Mouse (Mus musculus) CD4-positive naive resting alpha-beta T cell, adult 57 days (primary cell): ENCODE measurements around the gene Naaladl1. TPM values are rescaled to one million over a fixed set of nuclear protein-coding genes. Genes with fewer than 3 reads are reported as not detected.

Source experiments
- total RNA-seq: library from RNA; stranded (reverse); gene quantifications from one replicate; pipeline ENCODE4 v1.2.4, GENCODE M21; 2023

The Naaladl1 gene
- not detected for total RNA-seq

DNA sequence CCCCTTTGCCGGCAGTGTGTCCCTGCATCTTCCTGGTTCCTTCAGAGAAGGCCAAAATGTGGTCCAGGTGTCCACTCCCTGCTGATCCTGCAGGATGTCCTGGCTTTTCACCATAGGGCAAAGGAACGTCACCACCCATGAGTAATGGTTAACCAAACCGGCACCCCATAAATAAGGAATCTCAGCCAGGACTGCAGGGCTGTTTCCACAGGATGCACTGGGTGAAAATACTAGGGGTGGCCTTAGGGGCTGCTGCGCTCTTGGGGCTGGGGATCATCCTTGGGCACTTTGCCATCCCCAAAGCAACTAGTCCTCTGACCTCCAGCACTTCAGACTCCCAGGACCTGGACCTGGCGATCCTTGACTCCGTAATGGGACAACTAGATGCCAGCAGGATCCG is at the start of gene Naaladl1:
Naaladl1 (plus strand) TSS at position 197 of the 400 bp plus-strand sequence.

DNA sequence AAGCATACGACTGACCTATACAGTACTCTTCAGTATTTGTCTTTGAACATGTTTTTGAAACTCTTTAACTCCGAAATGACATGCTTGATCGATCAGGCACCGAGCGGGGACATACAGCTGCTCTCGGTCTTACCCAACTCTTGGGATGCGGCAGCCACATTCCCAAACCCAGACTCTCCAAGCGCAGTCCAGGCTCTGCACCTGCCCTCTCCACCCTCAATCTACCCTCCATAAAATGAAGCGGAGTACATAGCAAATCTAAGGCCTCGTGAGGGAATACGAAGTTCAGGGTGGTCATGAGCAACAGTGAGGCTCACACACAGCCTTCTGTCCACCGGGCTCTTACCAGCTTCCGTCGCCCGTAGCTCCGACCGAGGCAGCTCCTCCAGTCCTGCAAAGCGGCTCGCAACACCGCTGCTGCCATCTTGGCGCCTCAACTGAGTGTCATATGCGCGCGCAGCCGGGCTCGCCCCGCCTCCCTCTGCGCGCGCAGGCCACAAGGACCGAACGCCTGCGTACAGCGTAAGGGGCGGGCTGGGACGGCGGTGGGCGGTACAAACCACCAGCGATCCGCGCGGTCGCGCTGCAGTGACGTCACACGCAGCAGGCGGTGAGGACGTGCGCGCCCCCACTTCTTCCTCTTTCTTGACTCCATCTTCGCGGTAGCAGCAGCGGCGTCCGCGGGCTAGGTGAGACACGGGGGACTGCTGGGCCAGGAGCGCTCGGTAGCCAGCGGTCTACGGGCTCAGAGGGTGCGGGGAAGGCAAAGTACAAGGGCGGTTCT is 48.1 kb upstream of the Naaladl1 start, which contains the start of the genes Mrpl49 and Fau:
Mrpl49 (minus strand) TSS at position 473 of the 784 bp plus-strand sequence.
Fau (plus strand) TSS at position 532 of the 784 bp plus-strand sequence.

DNA sequence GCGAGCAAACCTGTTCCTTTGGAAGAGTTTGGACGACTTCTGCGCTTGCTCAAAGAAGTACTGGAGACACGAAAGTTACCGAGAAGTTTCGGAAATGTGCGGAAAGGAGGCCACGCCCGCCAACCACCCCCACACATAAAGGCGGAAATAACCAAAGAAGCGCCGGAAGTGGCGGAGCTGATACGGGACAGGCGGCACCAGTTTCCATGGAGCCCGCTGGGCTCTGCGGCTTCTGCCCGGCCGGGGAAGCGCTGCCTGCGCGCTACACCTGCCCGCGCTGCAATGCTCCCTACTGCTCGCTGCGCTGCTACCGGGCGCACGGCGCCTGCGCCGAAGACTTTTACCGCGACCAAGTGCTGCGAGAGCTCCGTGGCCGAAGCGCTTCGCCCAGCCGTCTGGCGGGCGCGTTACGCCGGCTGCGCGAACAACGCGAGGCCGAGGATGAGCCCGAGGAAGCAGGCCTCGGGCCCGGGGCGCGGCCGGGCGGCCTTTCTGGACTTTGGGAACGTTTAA is 44.5 kb upstream of the Naaladl1 start, which contains the start of gene Znhit2:
Znhit2 (plus strand) TSS at position 172 of the 513 bp plus-strand sequence.

DNA sequence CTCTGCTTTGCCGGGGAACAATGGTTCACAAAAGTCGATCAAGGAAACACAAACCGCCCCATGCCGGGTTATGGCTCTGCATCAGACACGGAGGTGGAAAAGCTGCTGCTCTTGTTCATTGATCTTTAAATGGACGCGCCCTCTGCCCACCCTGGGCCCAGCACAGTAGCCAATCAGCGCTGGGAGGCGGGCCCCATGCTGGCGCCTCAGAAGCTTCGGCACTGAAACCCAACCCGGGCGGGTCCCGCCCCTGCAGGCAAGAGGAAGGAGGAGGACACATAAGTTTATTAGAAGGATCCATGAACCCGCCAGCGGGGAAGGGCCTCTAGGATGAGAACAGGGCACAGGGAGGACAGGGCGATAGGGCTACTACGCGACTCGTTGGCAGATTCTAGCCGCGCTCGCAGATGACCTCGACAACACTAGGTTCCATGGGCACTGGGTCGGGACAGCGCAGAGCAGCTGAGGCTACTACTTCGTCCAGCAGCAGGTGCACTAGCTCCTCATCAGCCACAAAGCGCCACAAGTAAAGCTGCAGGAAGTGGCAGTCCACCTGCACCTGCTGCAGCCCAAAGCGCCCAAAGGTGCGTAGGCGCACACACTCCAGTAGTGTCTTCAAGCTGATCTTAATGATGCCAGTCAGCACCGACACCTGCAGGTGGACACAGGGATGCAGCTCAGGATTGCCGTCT is 37.7 kb upstream of the Naaladl1 start, which contains the start of gene Tm7sf2:
Tm7sf2 (minus strand) TSS at position 650 of the 692 bp plus-strand sequence.

DNA sequence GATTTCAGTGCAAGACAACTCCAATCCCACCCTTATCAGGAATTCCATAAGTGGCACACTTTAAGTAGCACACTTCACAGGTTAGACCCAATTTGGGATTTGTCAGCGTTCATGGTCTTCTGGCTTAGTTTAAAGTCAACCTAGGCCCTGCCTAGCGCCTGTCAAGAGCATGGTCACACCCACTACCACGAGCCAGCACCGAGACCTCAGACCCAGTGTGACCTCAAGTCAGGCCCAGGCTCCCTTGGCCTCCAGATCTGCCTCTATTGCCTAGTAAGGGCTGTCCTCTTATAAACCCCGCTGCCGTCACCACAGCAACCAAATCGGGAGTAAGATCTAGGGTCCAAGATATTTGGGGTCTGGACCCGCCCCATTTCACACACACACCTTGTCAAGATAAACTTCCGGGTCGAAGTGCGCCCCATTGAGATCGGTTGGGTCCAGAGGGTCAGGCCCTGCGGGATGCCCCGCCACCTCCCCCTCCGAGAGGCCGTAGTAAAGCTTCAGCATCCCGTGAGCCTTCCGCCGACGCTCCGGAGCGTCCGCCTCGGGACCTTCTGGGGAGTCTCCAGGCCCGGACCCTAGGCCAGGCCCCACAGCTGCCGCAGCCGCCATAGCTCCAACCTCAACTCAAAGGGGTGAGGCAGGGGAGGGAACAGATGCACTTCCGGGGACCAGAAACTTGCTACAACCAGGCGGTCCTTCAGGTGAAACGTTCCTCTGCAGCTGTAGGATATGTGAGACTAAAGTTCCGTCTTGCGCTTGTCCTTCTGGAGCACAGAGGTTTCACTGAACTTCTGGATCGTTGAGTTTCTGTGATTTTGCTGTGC is 28.8 kb upstream of the Naaladl1 start, which contains the start of gene Vps51:
Vps51 (minus strand) TSS at position 668 of the 830 bp plus-strand sequence.

DNA sequence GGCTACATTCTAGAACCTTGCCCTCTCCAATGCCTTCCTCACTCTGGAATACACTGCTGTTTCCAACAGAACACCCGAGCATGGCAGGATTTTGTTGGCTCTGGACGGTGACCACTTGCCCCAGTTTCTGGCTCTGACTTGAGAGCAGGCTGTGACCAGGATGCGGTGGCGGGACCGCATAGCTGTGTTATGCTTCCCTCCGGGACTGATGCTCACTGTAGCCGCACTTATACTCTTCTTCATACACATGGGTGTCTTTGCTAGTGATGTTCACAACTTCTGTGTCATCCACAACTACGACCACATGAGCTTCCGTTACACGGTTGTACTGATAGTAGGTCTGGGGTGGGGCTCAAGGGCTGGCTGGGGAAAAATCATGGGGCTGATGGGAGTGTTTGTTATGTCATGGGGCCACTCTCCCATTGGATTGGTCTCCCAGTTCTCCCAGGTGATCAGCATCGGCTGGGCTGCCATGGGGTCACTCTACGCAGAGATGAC is 25.6 kb upstream of the Naaladl1 start, which contains the start of gene Tmem262:
Tmem262 (plus strand) TSS at position 51 of the 498 bp plus-strand sequence.

DNA sequence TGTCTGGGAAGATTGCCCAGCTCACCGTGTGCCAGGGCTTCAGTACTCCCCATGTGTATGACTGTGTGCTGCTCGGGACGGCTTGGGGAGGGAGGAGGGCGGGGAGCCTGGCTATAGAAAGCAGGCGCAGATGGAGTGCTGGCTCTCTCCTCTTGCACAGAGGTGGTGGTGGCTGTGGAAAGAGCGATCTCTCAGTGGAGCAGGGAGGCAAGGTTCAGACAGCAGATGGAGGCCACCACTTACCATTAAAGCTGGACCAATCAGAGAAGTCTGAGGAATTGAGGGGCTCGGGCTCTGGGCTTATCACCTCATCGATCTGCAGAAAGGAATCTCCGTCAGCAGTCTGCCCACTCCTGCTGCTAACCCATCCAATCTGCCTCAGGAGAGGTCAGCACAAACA is 23.4 kb upstream of the Naaladl1 start, which contains the start of gene Gm28374:
Gm28374 (minus strand) TSS at position 101 of the 400 bp plus-strand sequence.

DNA sequence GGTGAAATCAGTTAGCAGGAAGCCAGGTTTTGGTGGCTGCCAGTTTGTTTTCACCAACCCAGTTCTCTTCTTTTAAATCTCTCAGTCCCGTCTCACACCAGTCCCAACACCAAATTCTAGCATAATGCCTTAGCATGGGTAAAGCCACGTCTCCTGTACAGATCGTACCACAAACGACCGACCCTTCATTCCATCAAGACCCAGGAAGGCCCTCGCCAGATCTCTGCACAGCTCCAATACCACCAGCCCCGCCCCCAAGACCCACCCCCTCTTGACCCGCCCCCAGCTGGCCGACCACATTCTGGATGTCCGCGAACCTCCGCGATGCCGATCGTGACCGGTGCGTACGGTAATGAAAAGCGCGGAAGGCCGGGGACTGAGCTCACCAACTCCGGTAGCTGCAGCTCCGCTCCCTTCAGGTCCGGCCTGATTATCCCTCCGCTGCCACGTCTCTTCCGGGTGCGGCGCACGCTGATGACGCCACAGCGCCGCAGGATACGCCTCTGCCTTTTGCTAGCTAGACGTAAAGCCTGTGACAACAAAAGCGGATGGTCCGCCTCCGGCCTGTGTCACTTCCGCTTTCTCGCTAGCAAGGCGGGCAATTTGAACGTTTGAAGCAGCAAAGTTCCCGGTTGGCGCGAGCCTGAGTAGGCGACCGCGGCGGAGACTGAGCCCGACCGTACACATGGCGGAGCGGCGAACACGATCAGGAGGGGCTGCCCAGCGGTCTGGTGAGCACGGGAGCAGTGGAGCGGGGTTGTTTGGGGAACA is 20.9 kb upstream of the Naaladl1 start, which contains the start of the genes Zfpl1 and Cdca5:
Zfpl1 (minus strand) TSS at position 479 of the 771 bp plus-strand sequence.
Cdca5 (plus strand) TSS at position 506 of the 771 bp plus-strand sequence.

DNA sequence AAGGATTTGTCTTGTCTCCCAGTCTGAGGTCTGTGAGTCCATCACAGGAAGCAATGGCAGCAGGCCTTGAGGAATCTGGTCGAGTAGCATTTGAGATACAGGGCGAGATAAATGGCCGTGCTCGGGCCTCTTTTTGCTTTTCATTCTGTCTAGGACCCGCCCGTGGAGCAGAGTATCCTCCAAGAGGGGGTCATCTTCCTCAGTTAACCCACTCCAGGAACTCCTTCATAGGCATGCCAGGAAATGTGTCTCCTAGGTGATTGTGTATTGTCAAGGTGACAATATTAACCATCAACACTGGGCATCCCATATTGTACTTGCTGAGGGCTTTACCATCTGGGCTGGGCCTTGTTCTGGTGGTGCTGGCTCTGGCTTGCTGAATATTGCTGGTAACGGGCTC is 11.5 kb upstream of the Naaladl1 start, which contains the start of gene AC131692.1:
AC131692.1 (plus strand) TSS at position 301 of the 400 bp plus-strand sequence.

DNA sequence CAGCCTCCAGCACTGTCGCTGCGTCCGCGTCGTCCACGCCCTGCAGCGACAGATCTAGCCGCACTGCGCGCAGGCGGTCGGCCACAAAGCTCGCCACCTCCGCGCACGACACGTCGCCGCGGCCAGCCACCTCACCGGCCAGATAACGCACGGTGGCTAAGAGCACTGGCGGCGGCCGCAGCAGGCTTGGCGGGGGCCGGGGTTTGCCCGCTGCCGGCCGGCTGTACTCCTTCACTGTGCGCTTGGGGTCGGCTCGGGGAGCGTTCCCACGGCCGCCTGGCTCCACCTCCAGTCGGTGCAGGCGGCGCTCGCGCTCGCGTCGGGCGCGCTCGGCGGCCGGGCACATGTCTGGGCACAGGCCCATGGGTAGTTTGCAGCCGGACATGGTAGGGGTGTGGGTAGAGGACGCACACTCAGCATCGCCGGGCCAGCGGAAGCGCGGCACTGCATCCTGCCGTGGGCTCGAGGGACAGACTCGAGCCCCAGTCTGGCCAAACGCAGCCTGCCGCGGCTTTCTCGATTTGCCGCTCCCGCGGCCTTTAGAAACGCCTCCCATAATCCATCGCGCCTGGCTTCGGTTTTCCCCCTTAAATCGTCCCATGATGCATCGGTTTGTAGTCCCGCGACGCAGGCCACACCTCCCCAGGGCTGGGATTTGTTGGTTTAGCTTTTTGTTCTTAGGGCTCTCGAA is 12.5 kb downstream of the Naaladl1 start, which contains the start of gene Sac3d1:
Sac3d1 (minus strand) TSS at position 665 of the 691 bp plus-strand sequence.

DNA sequence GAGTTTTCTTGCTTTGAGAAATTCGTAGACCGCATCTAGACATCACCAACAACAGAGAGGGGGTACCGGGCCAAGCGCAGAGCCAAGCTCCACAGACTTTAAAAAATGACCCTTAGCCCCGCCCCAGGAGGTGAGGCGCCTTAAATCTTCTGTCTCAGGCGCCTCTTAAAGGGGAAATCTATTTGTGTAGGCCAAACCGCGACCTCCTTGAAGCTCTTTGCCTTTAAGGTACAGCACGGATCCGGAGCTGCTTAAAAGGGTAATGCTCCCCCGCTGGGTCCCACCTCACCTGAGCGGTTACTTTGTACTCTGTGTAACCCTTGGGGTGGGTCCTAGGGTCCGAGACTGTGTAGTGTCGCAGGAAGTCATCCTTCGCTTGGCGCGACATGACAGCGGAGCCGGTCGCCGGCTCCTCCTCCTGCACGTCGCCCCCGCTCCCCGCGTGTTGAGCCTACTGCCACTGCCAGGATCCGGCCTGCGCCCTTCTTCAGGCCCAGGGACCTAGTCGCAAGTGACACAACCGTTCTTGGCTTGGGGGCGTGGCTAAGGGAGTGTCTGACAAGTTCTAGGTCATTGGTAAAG is 22.3 kb downstream of the Naaladl1 start, which contains the start of gene Snx15:
Snx15 (minus strand) TSS at position 545 of the 582 bp plus-strand sequence.

DNA sequence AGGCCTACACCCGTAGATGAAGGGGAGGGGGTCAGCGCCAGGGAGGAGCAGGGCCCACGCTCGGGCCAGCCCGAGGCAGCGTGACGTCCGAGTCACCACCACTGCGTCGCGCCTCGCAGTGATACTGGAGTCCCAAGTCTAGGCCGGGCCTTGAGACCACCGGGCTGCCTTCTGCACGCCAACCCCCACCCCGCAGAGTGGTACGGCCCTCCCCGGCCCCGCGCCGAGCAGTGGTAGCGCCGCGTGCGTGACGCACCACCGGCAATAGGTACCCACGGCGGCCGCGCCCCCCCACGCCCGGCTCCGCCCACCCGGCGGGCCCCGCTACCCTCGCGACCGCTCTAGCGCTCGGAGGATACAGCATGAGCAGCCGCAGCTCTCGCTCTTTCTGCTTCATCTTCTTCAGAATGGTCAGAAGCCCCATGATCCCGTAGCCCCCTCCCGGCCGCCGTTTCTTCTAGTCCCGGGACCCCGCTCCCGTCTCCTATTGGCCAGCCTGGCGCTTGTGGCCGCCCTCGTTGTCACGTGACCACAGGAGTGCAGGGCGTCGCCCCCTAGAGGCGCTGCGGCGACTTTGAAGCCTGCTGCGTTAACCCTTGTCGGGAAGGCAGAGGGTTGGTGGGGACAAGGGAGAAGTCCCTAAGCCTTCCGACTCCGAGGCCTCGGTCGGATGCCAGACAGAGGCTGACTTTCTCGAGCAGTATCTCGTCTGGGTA is 35.3 kb downstream of the Naaladl1 start, which contains the start of gene Batf2:
Batf2 (plus strand) TSS at position 306 of the 716 bp plus-strand sequence.

DNA sequence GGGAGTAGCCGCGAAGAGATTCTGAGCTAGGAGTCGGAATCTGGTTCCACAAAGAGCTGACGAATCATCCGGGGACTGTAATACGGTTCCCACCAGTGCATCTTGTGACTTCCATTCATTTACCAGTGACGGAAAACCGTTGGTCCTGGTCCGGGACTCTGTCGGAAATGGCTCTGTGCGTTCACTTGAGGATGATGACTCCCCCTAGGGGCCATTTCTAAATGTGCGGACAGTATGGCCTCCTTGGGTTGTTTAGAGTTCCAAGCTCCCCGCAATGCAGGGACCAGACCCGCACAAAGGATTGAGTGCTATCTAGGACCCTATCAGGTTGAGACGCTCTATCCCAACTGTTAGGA is 35.8 kb downstream of the Naaladl1 start, which contains the start of gene Arl2:
Arl2 (minus strand) TSS at position 155 of the 356 bp plus-strand sequence.

Other genes with a start within 250 kb of the Naaladl1 start
- 161 TPM for gene Frmd8, start 230.5 kb upstream of the Naaladl1 start, total RNA-seq
- 29.7 TPM for gene Slc25a45, start 228.0 kb upstream of the Naaladl1 start, total RNA-seq
- 2.4 TPM for gene Tigd3, start 211.6 kb upstream of the Naaladl1 start, total RNA-seq
- gene Dpf2, start 192.8 kb upstream of the Naaladl1 start, total RNA-seq = 153 TPM
- gene Cdc42ep2, start 181.0 kb upstream of the Naaladl1 start, total RNA-seq = 0.38 TPM
- 60.3 TPM for gene Pola2, start 141.6 kb upstream of the Naaladl1 start, total RNA-seq
- not detected for gene Slc22a20, start 119.6 kb upstream of the Naaladl1 start, total RNA-seq
- gene Capn1, start 89.9 kb upstream of the Naaladl1 start, total RNA-seq = 129 TPM
- 56.5 TPM for gene Syvn1, start 59.2 kb upstream of the Naaladl1 start, total RNA-seq
- gene Mrpl49, start 48.0 kb upstream of the Naaladl1 start, total RNA-seq = 21.1 TPM
- gene Fau, start 47.9 kb upstream of the Naaladl1 start, total RNA-seq = 3,183 TPM
- 15.9 TPM for gene Znhit2, start 44.6 kb upstream of the Naaladl1 start, total RNA-seq
- gene Tm7sf2, start 37.4 kb upstream of the Naaladl1 start, total RNA-seq = 18.6 TPM
- gene Vps51, start 28.6 kb upstream of the Naaladl1 start, total RNA-seq = 112 TPM
- gene Tmem262, start 25.7 kb upstream of the Naaladl1 start, total RNA-seq = not detected
- 1.7 TPM for gene Gm28374, start 23.5 kb upstream of the Naaladl1 start, total RNA-seq
- 62.2 TPM for gene Zfpl1, start 20.8 kb upstream of the Naaladl1 start, total RNA-seq
- 0.95 TPM for gene Cdca5, start 20.8 kb upstream of the Naaladl1 start, total RNA-seq
- not detected for gene AC131692.1, start 11.4 kb upstream of the Naaladl1 start, total RNA-seq
- gene Sac3d1, start 12.9 kb downstream of the Naaladl1 start, total RNA-seq = 13.2 TPM
- gene Snx15, start 22.5 kb downstream of the Naaladl1 start, total RNA-seq = 33.3 TPM
- gene Batf2, start 35.2 kb downstream of the Naaladl1 start, total RNA-seq = not detected
- gene Arl2, start 35.8 kb downstream of the Naaladl1 start, total RNA-seq = 26.4 TPM
- not detected for gene Majin, start 78.6 kb downstream of the Naaladl1 start, total RNA-seq
- not detected for gene Gpha2, start 120.6 kb downstream of the Naaladl1 start, total RNA-seq
- 26.0 TPM for gene Ppp2r5b, start 130.1 kb downstream of the Naaladl1 start, total RNA-seq
- gene Atg2a, start 135.9 kb downstream of the Naaladl1 start, total RNA-seq = 188 TPM
- gene Ehd1, start 170.9 kb downstream of the Naaladl1 start, total RNA-seq = 24.4 TPM
- 8.2 TPM for gene Cdc42bpg, start 200.7 kb downstream of the Naaladl1 start, total RNA-seq
- gene Men1, start 229.2 kb downstream of the Naaladl1 start, total RNA-seq = 38.0 TPM
- gene Map4k2, start 235.4 kb downstream of the Naaladl1 start, total RNA-seq = 557 TPM